Mouse (Mus musculus) gastrocnemius, postnatal 25 days (tissue): Measurements from ENCODE around the gene Nrxn1. TPM values are rescaled to one million over a fixed set of nuclear protein-coding genes. Genes with fewer than 3 reads are reported as not detected.
"Not testable (repeated sequence)": the region's sequence is repeated elsewhere in the genome, so short reads cannot be mapped to it uniquely, and the experiment has no call there.

Experiments
- DNase-seq: peaks from one replicate; pipeline ENCODE4 v3.0.0; 2022
- total RNA-seq, 2 experiments: library from RNA; stranded (reverse); gene quantifications; 1 replicate in 1 of 2; 2 replicates in 1 of 2; pipeline ENCODE4 v1.2.3; 2021

Gene Nrxn1
- total RNA-seq, 2 experiments from 2014 or later = 0.10 to 0.62 TPM

DNA sequence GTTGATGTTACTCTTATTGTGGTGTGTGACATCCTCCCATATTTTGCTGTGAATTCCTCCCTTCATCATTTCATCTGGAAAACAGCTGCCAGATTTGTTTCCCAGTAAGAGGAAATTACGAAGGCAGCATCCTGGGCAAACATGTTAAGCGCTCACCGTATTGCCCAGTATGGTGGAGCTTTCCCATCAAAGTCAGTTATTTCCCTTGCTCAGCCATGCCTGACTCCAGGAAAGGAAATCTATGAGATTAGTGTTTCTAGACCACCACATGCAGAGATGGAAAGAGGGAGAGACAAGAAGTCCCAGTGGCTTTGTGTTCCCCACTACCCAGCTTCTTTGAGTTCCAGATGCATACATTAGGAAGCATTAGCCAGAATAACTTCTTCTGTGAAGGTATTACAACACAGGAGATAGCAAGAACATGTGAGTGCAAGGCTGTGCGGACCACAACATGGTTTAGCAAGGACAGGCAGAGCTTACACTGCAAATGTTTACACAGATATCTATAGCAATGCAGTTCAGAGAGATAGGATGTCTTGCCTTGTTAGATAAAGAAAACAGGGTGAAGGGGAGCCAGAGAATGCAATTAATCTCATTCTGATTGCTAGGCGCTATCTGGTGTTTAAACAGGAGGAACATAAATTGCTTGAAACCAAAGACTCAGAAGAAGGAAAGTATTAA lies 839.3 kb downstream of the Nrxn1 start:
- no peak for DNase-seq

DNA sequence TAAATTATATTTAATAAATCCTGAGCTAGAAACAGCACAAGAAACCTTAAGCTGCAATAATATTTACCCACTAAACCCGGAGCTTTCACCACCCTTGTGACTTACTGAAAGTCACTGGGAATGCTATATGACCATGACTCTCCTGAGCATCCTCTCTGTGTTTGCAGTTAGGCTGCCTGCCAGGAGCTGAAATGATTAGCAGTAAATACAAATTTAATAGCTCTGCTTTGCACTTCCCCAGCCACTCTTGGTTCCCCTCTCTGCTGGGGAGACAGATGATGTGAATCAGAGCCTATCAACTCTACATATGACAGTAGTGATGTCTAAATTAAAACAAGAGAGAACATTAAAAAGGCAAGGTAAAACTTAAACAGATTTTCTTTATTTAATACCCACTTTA lies 840.7 kb downstream of the Nrxn1 start:
- DNase-seq = no peak

- DNase-seq = no peak
These were observed 845.6 kb downstream of the Nrxn1 start for GRCm38 (mm10) chr17:90247071-90247849.

DNA sequence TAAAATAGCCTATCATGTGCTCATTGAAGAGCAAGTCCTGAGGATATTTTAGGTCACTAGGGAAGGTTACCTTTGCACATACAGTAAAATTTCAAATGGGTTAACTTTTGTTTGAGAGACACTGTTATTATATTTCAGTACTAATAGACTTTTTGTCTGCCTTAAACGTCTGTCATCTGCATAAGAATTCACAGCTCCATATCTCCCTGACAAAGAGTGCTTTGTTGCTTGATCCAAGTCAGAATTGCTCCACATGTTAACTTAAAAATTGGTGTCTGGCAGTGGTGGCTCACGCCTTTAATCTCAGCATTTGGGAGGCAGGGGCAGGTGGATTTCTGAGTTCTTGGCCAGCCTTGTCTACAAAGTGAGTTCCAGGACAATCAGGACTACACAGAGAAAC lies 848.5 kb downstream of the Nrxn1 start:
- DNase-seq = no peak

- no peak for DNase-seq
These were observed 853.9 kb downstream of the Nrxn1 start for GRCm38 (mm10) chr17:90238964-90239363.

DNA sequence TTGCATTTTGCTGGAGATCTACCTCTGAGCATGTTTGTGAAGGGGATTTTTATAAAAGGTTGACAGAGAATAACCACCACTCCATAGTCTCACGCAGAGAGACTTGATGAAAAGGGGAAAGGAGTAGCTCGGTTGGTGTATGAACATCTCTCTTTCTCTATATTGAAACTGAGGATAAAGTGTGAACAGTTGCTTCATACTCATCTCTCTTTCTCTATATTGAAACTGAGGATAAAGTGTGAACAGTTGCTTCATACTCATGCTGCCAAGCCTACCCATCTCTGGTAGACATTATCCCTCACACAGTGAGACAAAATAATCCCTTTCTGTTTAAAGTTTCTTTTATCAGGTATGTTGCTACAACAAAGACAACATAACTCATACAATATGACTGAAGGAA lies 854.4 kb downstream of the Nrxn1 start:
- no peak for DNase-seq

DNA sequence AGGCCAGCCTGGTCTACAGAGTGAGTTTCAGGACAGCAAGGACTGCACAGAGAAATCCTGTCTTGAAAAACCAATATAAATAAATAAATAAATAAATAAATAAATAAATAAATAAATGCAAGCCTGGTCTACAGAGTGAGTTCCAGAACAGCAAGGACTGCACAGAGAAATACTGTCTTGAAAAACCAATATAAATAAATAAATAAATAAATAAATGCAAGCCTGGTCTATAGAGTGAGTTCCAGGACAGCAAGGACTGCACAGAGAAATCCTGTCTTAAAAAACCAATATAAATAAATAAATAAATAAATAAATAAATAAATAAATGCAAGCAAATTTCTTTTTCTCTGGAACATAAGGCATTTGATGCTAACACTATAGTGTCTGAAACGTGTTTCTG lies 857.2 kb downstream of the Nrxn1 start:
- DNase-seq = not testable (repeated sequence)

DNA sequence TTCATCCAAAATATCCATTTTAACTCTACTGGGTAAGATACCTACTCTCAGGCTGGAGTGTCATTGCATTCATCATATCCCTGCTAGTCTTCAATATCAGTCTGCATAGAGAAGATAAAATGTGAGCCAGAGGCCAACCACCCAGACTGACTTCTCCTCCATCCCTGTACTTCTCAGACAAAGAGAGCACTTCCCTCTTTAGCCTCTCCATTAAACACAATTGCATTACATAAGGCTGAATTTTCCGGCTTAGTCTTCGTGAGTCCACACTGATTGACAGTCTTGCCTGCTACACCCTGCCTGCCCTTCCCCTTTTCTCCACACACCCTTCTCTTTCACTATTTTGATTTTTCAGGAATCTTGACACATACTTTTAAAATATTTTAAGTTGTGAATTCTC lies 858.1 kb downstream of the Nrxn1 start:
- no peak for DNase-seq

DNA sequence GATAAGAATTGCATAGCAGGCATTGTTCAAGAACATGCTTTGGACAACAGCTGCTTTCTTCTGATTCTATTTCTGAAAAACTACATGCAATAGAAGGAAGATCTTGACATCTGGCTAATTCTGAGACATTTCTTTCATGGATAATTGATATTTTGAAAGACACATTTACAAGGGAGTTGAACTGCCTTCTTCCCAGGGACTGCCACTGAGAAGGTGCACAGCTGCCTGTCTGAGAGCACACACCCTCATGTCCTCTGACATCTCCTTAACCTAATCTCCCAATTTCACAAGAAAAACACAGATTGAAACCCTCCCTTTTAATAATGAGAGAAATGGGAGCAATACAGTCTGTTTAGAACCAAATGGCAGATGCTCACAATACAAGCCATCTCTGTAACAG lies 884.3 kb downstream of the Nrxn1 start:
- no peak for DNase-seq

DNA sequence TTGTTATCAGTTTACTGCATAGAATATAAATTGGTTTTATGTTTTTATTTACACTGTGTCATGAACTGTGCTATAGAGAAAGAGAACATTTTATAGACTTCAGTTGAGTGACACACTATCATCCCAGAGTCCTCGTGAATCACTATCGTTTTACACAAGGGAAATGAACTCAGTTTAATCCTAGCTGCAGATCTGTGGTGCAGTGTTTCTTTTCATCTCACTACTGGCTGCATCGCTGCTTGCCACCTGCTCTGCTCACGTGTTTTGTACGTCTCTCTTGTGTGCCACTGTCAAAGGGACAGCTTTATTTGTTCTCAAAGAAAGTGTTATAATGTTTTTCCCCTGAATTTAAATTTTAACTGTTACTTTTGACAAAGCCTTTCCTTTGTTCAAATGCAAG lies 885.3 kb downstream of the Nrxn1 start:
- DNase-seq = no peak

DNA sequence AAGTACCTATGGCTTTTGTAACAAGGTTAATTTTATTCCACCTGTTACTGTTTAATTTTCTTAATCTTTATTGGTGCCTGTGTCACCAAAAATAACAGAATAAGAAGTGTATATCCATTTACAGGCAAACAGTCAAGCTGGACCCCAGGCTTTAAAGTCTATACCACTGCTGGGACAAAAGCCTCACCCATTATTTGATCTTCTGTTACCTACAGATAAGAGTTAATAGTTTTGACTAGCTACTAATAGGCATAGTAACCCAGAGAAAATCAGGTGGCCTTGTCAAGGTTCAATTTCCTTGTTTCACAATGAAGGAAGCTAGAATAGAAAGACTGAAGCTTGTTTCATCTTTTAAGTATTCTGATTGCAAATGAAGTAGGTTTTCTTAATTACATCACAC lies 888.9 kb downstream of the Nrxn1 start:
- no peak for DNase-seq

GRCm38 (mm10) chr17:90202785-90203184 lies 890.1 kb downstream of the Nrxn1 start:
- no peak for DNase-seq

DNA sequence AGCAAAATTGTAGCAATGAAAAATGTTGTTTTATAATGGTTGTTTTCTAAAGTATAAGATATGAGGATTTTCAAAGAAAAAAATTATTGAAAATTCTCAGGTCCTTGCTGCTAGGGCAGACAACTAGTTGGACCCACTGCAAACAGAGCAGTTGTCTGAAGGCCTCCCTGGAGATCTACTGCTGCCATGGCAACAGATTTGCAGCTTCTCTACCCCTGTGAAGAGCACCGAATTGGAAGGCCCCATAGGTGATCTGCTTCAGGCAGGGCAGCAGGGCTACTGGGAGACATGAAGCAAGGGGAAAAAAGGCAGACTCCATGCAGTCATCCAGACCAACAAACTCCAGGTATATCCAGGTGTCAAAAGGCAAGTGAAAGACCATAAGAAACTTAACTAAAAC lies 896.1 kb downstream of the Nrxn1 start:
- DNase-seq = no peak

DNA sequence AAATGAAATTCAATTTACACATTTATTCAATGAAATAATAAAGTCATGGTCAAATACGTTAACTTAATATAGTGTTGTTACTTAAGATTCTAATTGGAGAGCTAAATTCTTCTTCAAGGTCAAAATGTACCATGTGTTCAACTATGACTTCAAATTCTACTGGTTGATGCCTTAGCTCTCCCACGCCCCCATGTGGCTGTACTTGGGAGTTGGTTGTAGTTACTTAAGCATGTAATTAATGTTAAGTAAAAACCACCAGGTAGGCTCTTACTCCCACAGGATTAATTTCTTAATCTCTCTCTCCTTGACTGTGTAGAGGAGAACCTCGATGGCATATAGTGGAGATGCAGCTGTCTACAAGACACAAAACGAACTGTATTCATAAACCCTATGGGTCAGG lies 951.3 kb downstream of the Nrxn1 start:
- DNase-seq = no peak

DNA sequence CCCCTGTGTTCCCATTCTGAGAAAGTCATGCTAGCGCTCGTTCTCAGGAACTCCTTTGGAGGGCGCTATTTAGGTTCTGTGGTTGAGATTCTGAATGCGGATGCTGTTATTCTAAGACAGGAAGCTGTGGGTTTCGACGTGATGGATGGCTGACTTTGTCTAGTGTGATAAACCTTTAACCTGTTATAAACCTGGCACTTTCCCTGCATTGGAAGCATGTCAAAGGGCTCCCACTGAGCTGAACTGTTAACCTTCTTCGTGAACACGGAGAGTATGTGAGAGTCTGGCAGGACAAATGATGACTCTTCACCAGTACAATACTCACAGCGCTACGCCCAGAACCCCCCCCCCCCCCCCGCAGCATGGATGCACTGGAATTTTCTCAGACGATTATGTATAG lies 962.0 kb downstream of the Nrxn1 start:
- no peak for DNase-seq

DNA sequence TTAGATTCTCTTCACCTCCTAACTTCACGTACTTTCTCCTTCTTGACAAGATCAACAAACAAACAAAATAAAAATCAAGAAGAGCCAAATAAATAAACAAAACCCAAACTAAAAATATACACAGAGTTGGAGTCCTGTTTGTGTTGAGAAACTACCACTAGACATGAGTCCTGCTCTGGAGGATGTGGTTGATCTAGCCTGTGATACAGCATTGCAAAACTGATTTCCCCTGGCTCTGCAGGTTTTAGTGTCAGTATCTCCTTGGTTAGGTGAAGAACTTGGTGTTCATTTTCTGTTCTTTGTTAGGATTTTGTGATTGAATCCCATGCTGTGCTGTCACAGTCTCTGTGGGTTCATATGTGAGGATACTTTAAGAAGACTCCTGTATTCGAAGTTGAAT lies 963.7 kb downstream of the Nrxn1 start:
- DNase-seq = no peak

- no peak for DNase-seq
These were observed 965.3 kb downstream of the Nrxn1 start for GRCm38 (mm10) chr17:90127561-90127960.

DNA sequence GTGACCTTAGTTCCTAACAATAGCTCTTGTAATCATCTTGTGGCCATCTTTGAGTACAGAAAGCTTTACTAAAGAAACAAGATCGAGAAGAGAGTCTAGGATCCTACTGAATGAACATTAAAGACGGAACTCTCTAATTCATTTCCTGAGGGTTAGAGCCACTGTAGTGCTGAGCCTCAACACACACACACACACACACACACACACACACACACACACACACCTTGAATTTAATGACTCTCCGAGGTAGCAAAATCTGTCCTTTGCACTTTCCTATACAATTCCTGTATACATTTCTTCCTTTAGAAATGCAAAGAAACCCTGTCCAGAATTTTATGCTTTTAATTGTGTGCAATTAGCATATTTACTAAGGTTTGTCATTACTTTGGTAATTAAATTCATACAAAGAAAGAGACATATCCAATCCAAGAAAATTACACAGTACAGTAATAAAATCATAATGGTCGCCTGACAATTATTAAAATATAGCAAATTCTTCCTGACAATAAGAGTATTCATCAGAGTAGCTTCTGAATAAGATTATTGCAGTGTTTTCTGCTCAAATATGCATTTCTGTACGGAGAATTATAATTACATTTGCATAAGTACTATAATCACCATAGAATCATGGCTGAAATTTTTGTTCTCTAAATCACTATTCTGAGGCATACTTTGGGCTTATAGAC lies 969.9 kb downstream of the Nrxn1 start:
- no peak for DNase-seq

- DNase-seq = no peak
These were observed 976.6 kb downstream of the Nrxn1 start for GRCm38 (mm10) chr17:90116241-90116640.

DNA sequence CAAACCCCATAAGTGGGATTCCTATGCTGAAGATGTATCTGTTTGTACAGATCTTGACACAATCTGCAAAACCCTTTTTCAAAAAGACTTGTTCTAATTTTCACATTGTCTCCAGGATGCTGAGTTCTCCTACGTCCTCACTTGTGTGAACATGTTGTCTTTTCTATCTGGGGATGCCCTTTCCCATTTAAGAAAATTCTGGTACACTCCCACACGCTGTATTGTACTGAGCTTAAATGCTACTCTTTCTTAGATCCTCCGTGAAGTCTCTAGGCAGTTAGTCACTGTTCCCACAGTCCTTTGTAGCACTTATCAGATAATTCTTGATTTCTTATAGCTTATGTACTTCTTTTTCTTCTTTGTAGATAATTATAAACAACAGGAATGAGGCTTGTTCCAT lies 997.9 kb downstream of the Nrxn1 start:
- no peak for DNase-seq

GRCm38 (mm10) chr17:90088314-90088650 lies 1004.6 kb downstream of the Nrxn1 start:
- peak; percentile 39 for DNase-seq

GRCm38 (mm10) chr17:90087616-90088313 lies 1005.1 kb downstream of the Nrxn1 start:
- DNase-seq = no peak

GRCm38 (mm10) chr17:90086826-90087225 lies 1006.0 kb downstream of the Nrxn1 start:
- no peak for DNase-seq
